9 mouse cellular contexts compared by ENCODE assay signal in genomic region chr9:58196610-58197567, GRCm38 (mm10). TPM values are rescaled to one million over a fixed set of nuclear protein-coding genes. Genes with fewer than 3 reads are reported as not detected.
A peak's percentile ranks its signal among the peaks of the same experiment; 100 is the strongest.
DNase-seq lines count a peak whose midpoint lies in the region; ATAC-seq and TF ChIP-seq lines count a peak whose summit lies in the region.
"Had no signal": no experiment of that assay in that cellular context is flagged by ENCODE, and none has a peak within 500 bp of the region (broad histone marks: within the 10 kb centered on the region; RNA-seq: fewer than 3 reads in every experiment).

No protein-coding gene starts in this region.

- H3K4me1 ChIP-seq in thymus, adult 2 months (replicated peaks; ENCODE audit: control insufficient read depth, insufficient read depth, low read length): peaks cover 15% of the 10 kb centered on the region; the same call in 1 of the 2 replicates
- H3K4me1 ChIP-seq in limb, embryonic 14.5 days (ENCODE audit: control insufficient read depth, insufficient read depth, low read length): peaks cover 36% of the 10 kb centered on the region

- H3K36me3 ChIP-seq in thymus, adult 2 months (ENCODE audit: control insufficient read depth, insufficient read depth, low read length): no peaks in the 10 kb centered on the region
- H3K36me3 ChIP-seq in limb, embryonic 14.5 days (ENCODE audit: control insufficient read depth, insufficient read depth, low read length): no peaks in the 10 kb centered on the region

- no peak for ATAC-seq in limb, embryonic 14.5 days (ENCODE audit: low FRiP score, low read depth)

- TF ChIP-seq CTCF in thymus, adult 2 months (IDR thresholded peaks at IDR 0.05; ENCODE audit: borderline replicate concordance, control insufficient read depth, extremely low read depth, insufficient read depth, low read length, poor library complexity): no peak

- H3K9me3 ChIP-seq in limb, embryonic 14.5 days (ENCODE audit: control insufficient read depth, low read length): no peaks in the 10 kb centered on the region

- no peak overlapping the region for H3K4me3 ChIP-seq in thymus, adult 2 months (ENCODE audit: control insufficient read depth, insufficient read depth, low read length)
- H3K4me3 ChIP-seq in limb, embryonic 14.5 days (replicated peaks; ENCODE audit: low read length): peak overlapping the region; percentile 30

- peaks cover 20% of the 10 kb centered on the region; the same call in 1 of the 2 replicates for H3K27me3 ChIP-seq in thymus, adult 2 months (ENCODE audit: control insufficient read depth, insufficient read depth, low read length)
- H3K27me3 ChIP-seq in limb, embryonic 14.5 days (ENCODE audit: control insufficient read depth, insufficient read depth, low read length): peaks cover 69% of the 10 kb centered on the region

- TF ChIP-seq POLR2A in thymus, adult 2 months (IDR thresholded peaks at IDR 0.05; ENCODE audit: control insufficient read depth, extremely low read depth, insufficient read depth, low read length, poor library complexity): no peak
- TF ChIP-seq POLR2A in limb, embryonic 14.5 days (IDR thresholded peaks at IDR 0.05; ENCODE audit: borderline replicate concordance, extremely low read depth, insufficient read depth, insufficient read length): no peak

- no peak overlapping the region for H3K27ac ChIP-seq in thymus, adult 2 months (ENCODE audit: control insufficient read depth, insufficient read depth, low read length)
- H3K27ac ChIP-seq in limb, embryonic 14.5 days (replicated peaks; ENCODE audit: low read depth, low read length): no peak overlapping the region

- WGBS in thymus, adult 2 months: 12% methylated on average over 46 of the region's 46 CpGs
- 9% methylated on average over 46 of the region's 46 CpGs for WGBS in limb, embryonic 14.5 days

- peak overlapping the region; percentile 50 for H3K4me2 ChIP-seq in limb, embryonic 14.5 days (replicated peaks; ENCODE audit: low read depth, low read length, severe bottlenecking)

- no peak overlapping the region for H3K9ac ChIP-seq in limb, embryonic 14.5 days (ENCODE audit: low read depth, low read length, severe bottlenecking)

- DNase-seq in embryo, embryonic 11 days: peak; percentile 34
- no peak for DNase-seq in embryo, embryonic 9.5 days (ENCODE audit: extremely low spot score)
- peak; percentile 23 for DNase-seq in thymus, postnatal 4 days
- no peak for DNase-seq in thymus, adult 2 months
- DNase-seq in limb, embryonic 14.5 days (ENCODE audit: low spot score): no peak
- DNase-seq in testis, postnatal 10 days (ENCODE audit: low spot score): peak; percentile 46
- DNase-seq in cerebellum, adult 11-12 months: no peak
- no peak for DNase-seq in ovary, postnatal 14 days (ENCODE audit: low spot score)

RNA-seq across cellular contexts. Expression of gene Islr, which starts 7.2 kb away (rescaled TPM):
- polyA plus RNA-seq in thymus, adult 2 months (2012; rRNA removed): 25.3 and 32.2 TPM in 2 replicates
- 493 and 711 TPM in 2 replicates for polyA plus RNA-seq in limb, embryonic 14.5 days (2012; rRNA removed)
- polyA plus RNA-seq in limb, embryonic 14.5 days (2014; fragmentation: Nextera tagmentation; extraction: Ambion mirVana): 143 and 153 TPM in 2 replicates

RNA-seq across cellular contexts. Expression of gene Islr2, which starts 7.2 kb away (rescaled TPM):
- 0.50 and 1.4 TPM in 2 replicates for polyA plus RNA-seq in thymus, adult 2 months (2012; rRNA removed)
- 12.2 and 24.8 TPM in 2 replicates for polyA plus RNA-seq in limb, embryonic 14.5 days (2012; rRNA removed)
- polyA plus RNA-seq in limb, embryonic 14.5 days (2014; fragmentation: Nextera tagmentation; extraction: Ambion mirVana): 1.7 and 2.7 TPM in 2 replicates
- polyA plus RNA-seq: liver, adult 2 months had no signal

RNA-seq across cellular contexts. Expression of gene Pml, which starts 52.7 kb away (rescaled TPM):
- 74.1 and 83.0 TPM in 2 replicates for polyA plus RNA-seq in thymus, adult 2 months (2012; rRNA removed)
- polyA plus RNA-seq in limb, embryonic 14.5 days (2012; rRNA removed): 22.4 and 24.8 TPM in 2 replicates
- polyA plus RNA-seq in limb, embryonic 14.5 days (2014; fragmentation: Nextera tagmentation; extraction: Ambion mirVana): 15.4 and 18.4 TPM in 2 replicates

RNA-seq across cellular contexts. Expression of gene Stoml1, which starts 56.1 kb away (rescaled TPM):
- polyA plus RNA-seq in thymus, adult 2 months (2012; rRNA removed): 67.4 and 71.5 TPM in 2 replicates
- 47.2 and 57.5 TPM in 2 replicates for polyA plus RNA-seq in limb, embryonic 14.5 days (2012; rRNA removed)
- 28.7 and 30.4 TPM in 2 replicates for polyA plus RNA-seq in limb, embryonic 14.5 days (2014; fragmentation: Nextera tagmentation; extraction: Ambion mirVana)

Comparison
In these comparisons a context has a peak if more than half of its experiments do, and no peak if none do; other contexts are left out.
1. DNase-seq: peak in embryo, embryonic 11 days (single experiment), thymus, postnatal 4 days (single experiment) and testis, postnatal 10 days (single experiment); none in embryo, embryonic 9.5 days (single experiment), thymus, adult 2 months (single experiment), limb, embryonic 14.5 days (single experiment), cerebellum, adult 11-12 months (single experiment) and ovary, postnatal 14 days (single experiment).